In the genomic region with DNA sequence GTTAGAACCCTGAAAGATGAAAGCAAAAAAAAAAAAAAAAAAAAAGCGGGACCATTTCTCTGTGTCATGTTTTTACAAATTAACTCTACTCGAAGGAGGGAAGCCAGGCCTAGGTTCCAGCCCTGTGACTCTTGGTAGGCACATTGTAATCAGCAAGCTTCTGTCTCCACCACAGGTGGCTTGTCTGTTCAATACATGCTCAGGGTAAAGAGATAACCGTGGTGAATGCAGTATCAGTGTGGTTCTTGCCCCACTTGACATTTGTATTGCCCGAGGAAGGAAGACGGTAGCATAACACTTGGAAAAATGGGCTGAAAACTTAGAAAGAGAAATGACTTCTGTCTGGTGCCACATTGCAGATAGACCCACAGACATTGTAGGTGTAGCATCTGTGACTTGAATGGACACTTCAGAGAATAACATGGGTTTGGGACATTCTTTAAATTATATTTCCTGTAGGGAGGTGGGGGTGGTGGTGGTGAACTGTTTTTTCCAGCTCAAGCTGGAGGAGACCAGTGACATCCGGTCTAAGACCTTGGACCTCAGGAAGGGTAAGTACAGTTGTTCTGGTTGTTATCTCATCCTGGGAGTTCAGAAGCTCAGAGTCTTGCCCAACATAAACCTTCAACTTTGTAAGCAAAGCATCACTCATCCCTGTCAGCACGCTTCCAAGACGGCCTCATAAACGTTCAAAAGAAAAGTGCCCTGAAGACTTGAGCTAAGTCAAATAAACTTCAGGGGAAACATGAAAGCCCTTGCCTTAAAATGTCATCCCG, we compare ENCODE assay signal across 12 mouse cellular contexts. TPM values are rescaled to one million over a fixed set of nuclear protein-coding genes. Genes with fewer than 3 reads are reported as not detected.
DNase-seq lines count a peak whose midpoint lies in the region; ATAC-seq and TF ChIP-seq lines count a peak whose summit lies in the region.
"Had no signal": no experiment of that assay in that cellular context is flagged by ENCODE, and none has a peak within 500 bp of the region (broad histone marks: within the 10 kb centered on the region; RNA-seq: fewer than 3 reads in every experiment).

No protein-coding gene starts in this region.

- intact Hi-C loops in left cerebral cortex, postnatal 25 days (cut with DNase I), result loop anchor here (10.0 kb wide), 1 partner anchor 143 kb away; no protein-coding TSS in a partner anchor

- peak overlapping the region; percentile 51; the same call in 1 of the 2 replicates for H3K4me2 ChIP-seq in forebrain, embryonic 12.5 days
- no peak overlapping the region for H3K4me2 ChIP-seq in forebrain, embryonic 16.5 days (ENCODE audit: low read length)
- peak overlapping the region; percentile 11; the same call in 1 of the 2 replicates for H3K4me2 ChIP-seq in intestine, embryonic 15.5 days (replicated peaks)
- peak overlapping the region; percentile 50 for H3K4me2 ChIP-seq in midbrain, embryonic 14.5 days (ENCODE audit: low read length)

- H3K36me3 ChIP-seq in forebrain, embryonic 12.5 days (replicated peaks), result no peaks in the 10 kb centered on the region
- H3K36me3 ChIP-seq in forebrain, embryonic 16.5 days (ENCODE audit: control insufficient read depth, insufficient read depth), result no peaks in the 10 kb centered on the region
- H3K36me3 ChIP-seq in intestine, embryonic 15.5 days, result no peaks in the 10 kb centered on the region
- H3K36me3 ChIP-seq in midbrain, embryonic 14.5 days (ENCODE audit: control insufficient read depth, insufficient read depth, low read length), result no peaks in the 10 kb centered on the region
- H3K36me3 ChIP-seq in thymus, adult 2 months (ENCODE audit: control insufficient read depth, insufficient read depth, low read length), result no peaks in the 10 kb centered on the region
- H3K36me3 ChIP-seq: heart, embryonic 12.5 days; limb, embryonic 12.5 days had no signal

- ATAC-seq in forebrain, embryonic 12.5 days (ENCODE audit: low FRiP score), result no peak
- ATAC-seq in forebrain, embryonic 16.5 days, result no peak
- 0 out of 2 replicates have a peak, but pooled peaks have one; percentile 29 for ATAC-seq in common myeloid progenitor, adult 5-6 weeks (replicated peaks; ENCODE audit: low read depth, poor library complexity, severe bottlenecking)
- ATAC-seq in intestine, embryonic 15.5 days, result peak; percentile 43; the same call in 1 of the 2 replicates
- no peak for ATAC-seq in midbrain, embryonic 14.5 days (ENCODE audit: low FRiP score, low TSS enrichment)
- ATAC-seq: CD4-positive, CD25-positive, alpha-beta regulatory T cell, adult 4 months had no signal

- no peaks in the 10 kb centered on the region for H3K27me3 ChIP-seq in forebrain, embryonic 12.5 days
- no peaks in the 10 kb centered on the region for H3K27me3 ChIP-seq in forebrain, embryonic 16.5 days (replicated peaks; ENCODE audit: control insufficient read depth, insufficient read depth, low read length)
- no peaks in the 10 kb centered on the region for H3K27me3 ChIP-seq in intestine, embryonic 15.5 days (replicated peaks)
- no peaks in the 10 kb centered on the region for H3K27me3 ChIP-seq in midbrain, embryonic 14.5 days (ENCODE audit: control insufficient read depth, insufficient read depth, low read length)
- no peaks in the 10 kb centered on the region for H3K27me3 ChIP-seq in thymus, adult 2 months (ENCODE audit: control insufficient read depth, insufficient read depth, low read length)
- H3K27me3 ChIP-seq: heart, embryonic 12.5 days had no signal

- H3K4me1 ChIP-seq in forebrain, embryonic 12.5 days, result peaks cover 11% of the 10 kb centered on the region
- no peaks in the 10 kb centered on the region for H3K4me1 ChIP-seq in forebrain, embryonic 16.5 days (replicated peaks; ENCODE audit: control insufficient read depth, insufficient read depth, low read length)
- 0 out of 2 replicates have a peak, but pooled peaks cover 2% of the 10 kb centered on the region for H3K4me1 ChIP-seq in intestine, embryonic 15.5 days (replicated peaks)
- H3K4me1 ChIP-seq in midbrain, embryonic 14.5 days (ENCODE audit: control insufficient read depth, insufficient read depth, low read length), result 0 out of 2 replicates have a peak, but pooled peaks cover 7% of the 10 kb centered on the region
- no peaks in the 10 kb centered on the region for H3K4me1 ChIP-seq in thymus, adult 2 months (replicated peaks; ENCODE audit: control insufficient read depth, insufficient read depth, low read length)
- H3K4me1 ChIP-seq: heart, embryonic 12.5 days had no signal

- no peaks in the 10 kb centered on the region for H3K9me3 ChIP-seq in forebrain, embryonic 12.5 days
- no peaks in the 10 kb centered on the region for H3K9me3 ChIP-seq in forebrain, embryonic 16.5 days (ENCODE audit: control insufficient read depth, low read length)
- H3K9me3 ChIP-seq in intestine, embryonic 15.5 days, result no peaks in the 10 kb centered on the region
- no peaks in the 10 kb centered on the region for H3K9me3 ChIP-seq in midbrain, embryonic 14.5 days (ENCODE audit: control insufficient read depth, low read length)
- H3K9me3 ChIP-seq: heart, embryonic 12.5 days; limb, embryonic 12.5 days had no signal

- WGBS in forebrain, embryonic 12.5 days, result 46% methylated on average over 10 of the region's 10 CpGs
- 57% methylated on average over 10 of the region's 10 CpGs for WGBS in forebrain, embryonic 16.5 days
- WGBS in intestine, embryonic 15.5 days, result 34% methylated on average over 10 of the region's 10 CpGs
- WGBS in midbrain, embryonic 14.5 days, result 47% methylated on average over 10 of the region's 10 CpGs
- WGBS in thymus, adult 2 months, result 81% methylated on average over 9 of the region's 10 CpGs

- no peak overlapping the region for H3K27ac ChIP-seq in forebrain, embryonic 12.5 days
- no peak overlapping the region for H3K27ac ChIP-seq in forebrain, embryonic 16.5 days (ENCODE audit: low read length)
- no peak overlapping the region for H3K27ac ChIP-seq in intestine, embryonic 15.5 days
- H3K27ac ChIP-seq in midbrain, embryonic 14.5 days (replicated peaks; ENCODE audit: low read depth, low read length), result no peak overlapping the region
- H3K27ac ChIP-seq in thymus, adult 2 months (ENCODE audit: control insufficient read depth, insufficient read depth, low read length), result no peak overlapping the region
- H3K27ac ChIP-seq: limb, embryonic 12.5 days had no signal

- TF ChIP-seq POLR2A in thymus, adult 2 months (IDR thresholded peaks at IDR 0.05; ENCODE audit: control insufficient read depth, extremely low read depth, insufficient read depth, low read length, poor library complexity), result no peak

- TF ChIP-seq CTCF in thymus, adult 2 months (IDR thresholded peaks at IDR 0.05; ENCODE audit: borderline replicate concordance, control insufficient read depth, extremely low read depth, insufficient read depth, low read length, poor library complexity), result no peak

- no peak overlapping the region for H3K4me3 ChIP-seq in forebrain, embryonic 12.5 days (replicated peaks)
- H3K4me3 ChIP-seq in forebrain, embryonic 16.5 days (replicated peaks; ENCODE audit: low read length), result no peak overlapping the region
- H3K4me3 ChIP-seq in intestine, embryonic 15.5 days (replicated peaks), result no peak overlapping the region
- no peak overlapping the region; the same call in 1 of the 2 replicates for H3K4me3 ChIP-seq in midbrain, embryonic 14.5 days (replicated peaks; ENCODE audit: low read depth, low read length)
- no peak overlapping the region for H3K4me3 ChIP-seq in thymus, adult 2 months (ENCODE audit: control insufficient read depth, insufficient read depth, low read length)

- DNase-seq in midbrain, embryonic 14.5 days, result peak; percentile 2
- DNase-seq in left cerebral cortex, postnatal 25 days (ENCODE audit: low spot score in 2 of 2), result no peak
- DNase-seq in thymus, adult 2 months, result no peak
- no peak for DNase-seq in right cerebral cortex, postnatal 10 days (ENCODE audit: low spot score in 2 of 2)
- DNase-seq: cerebellum, adult 8-10 months had no signal

- H3K9ac ChIP-seq in forebrain, embryonic 12.5 days, result no peak overlapping the region
- no peak overlapping the region for H3K9ac ChIP-seq in forebrain, embryonic 16.5 days (replicated peaks; ENCODE audit: low read depth, low read length)
- H3K9ac ChIP-seq in intestine, embryonic 15.5 days, result no peak overlapping the region
- no peak overlapping the region for H3K9ac ChIP-seq in midbrain, embryonic 14.5 days (replicated peaks; ENCODE audit: low read length)
- H3K9ac ChIP-seq: heart, embryonic 12.5 days; limb, embryonic 12.5 days had no signal

RNA-seq across cellular contexts. Expression of gene Ccdc160, which starts 1.1 kb away (rescaled TPM):
- polyA plus RNA-seq in forebrain, embryonic 12.5 days (2016; fragmentation: Nextera tagmentation; extraction: Ambion mirVana), result 2.4 and 3.5 TPM in 2 replicates
- 2.3 and 3.3 TPM in 2 replicates for polyA plus RNA-seq in forebrain, embryonic 16.5 days (2015; fragmentation: Nextera tagmentation; extraction: Ambion mirVana)
- total RNA-seq in common myeloid progenitor, adult 5-6 weeks (2017), result not detected in 2 replicates
- polyA plus RNA-seq in intestine, embryonic 15.5 days (2015; fragmentation: Nextera tagmentation; extraction: Ambion mirVana), result 4.3 and 4.6 TPM in 2 replicates
- 6.7 and 8.0 TPM in 2 replicates for polyA plus RNA-seq in midbrain, embryonic 14.5 days (2014; fragmentation: Nextera tagmentation; extraction: Ambion mirVana)
- total RNA-seq in left cerebral cortex, postnatal 25 days (2021), result 1 to 10 TPM; 2.5 to 3.4 TPM
- polyA plus RNA-seq in thymus, adult 2 months (2012; rRNA removed), result not detected in 2 replicates
- polyA plus RNA-seq: CD4-positive, CD25-positive, alpha-beta regulatory T cell, adult 4 months had no signal

Comparison
In these comparisons a context has a peak if more than half of its experiments do, and no peak if none do; other contexts are left out.
1. ATAC-seq: peak in common myeloid progenitor, adult 5-6 weeks (single experiment) and intestine, embryonic 15.5 days (single experiment); none in forebrain, embryonic 12.5 days (single experiment), forebrain, embryonic 16.5 days (single experiment) and midbrain, embryonic 14.5 days (single experiment).